Comparison of ENCODE assay signal across 29 mouse cellular contexts in genomic region chr13:72448458-72449058, GRCm38 (mm10).
DNase-seq lines count a peak whose midpoint lies in the region; ATAC-seq and TF ChIP-seq lines count a peak whose summit lies in the region.
"Had no signal": no experiment of that assay in that cellular context is flagged by ENCODE, and none has a peak within 500 bp of the region (broad histone marks: within the 10 kb centered on the region; RNA-seq: fewer than 3 reads in every experiment).

No protein-coding gene starts in this region.

- TF ChIP-seq CTCF in lung, embryonic 14.5 days (IDR thresholded peaks at IDR 0.05; ENCODE audit: low read depth), result no peak

- no peak overlapping the region for H3K9ac ChIP-seq in liver, embryonic 15.5 days
- no peak overlapping the region for H3K9ac ChIP-seq in liver, embryonic 12.5 days
- H3K9ac ChIP-seq in lung, embryonic 14.5 days, result no peak overlapping the region
- H3K9ac ChIP-seq in stomach, embryonic 15.5 days, result no peak overlapping the region
- H3K9ac ChIP-seq: embryonic facial prominence, embryonic 13.5 days; forebrain, embryonic 12.5 days; forebrain, embryonic 15.5 days; heart, embryonic 13.5 days; hindbrain, embryonic 12.5 days; hindbrain, embryonic 15.5 days had no signal

- H3K27ac ChIP-seq in liver, embryonic 15.5 days (replicated peaks), result no peak overlapping the region
- H3K27ac ChIP-seq in liver, embryonic 12.5 days, result no peak overlapping the region
- no peak overlapping the region for H3K27ac ChIP-seq in lung, embryonic 14.5 days (ENCODE audit: low read depth)
- H3K27ac ChIP-seq in stomach, embryonic 15.5 days, result no peak overlapping the region
- H3K27ac ChIP-seq: embryonic facial prominence, embryonic 10.5 days; embryonic facial prominence, embryonic 13.5 days; forebrain, embryonic 12.5 days; forebrain, embryonic 15.5 days; heart, adult 2 months; heart, embryonic 10.5 days; heart, embryonic 13.5 days; hindbrain, embryonic 12.5 days; hindbrain, embryonic 15.5 days had no signal

- peak; percentile 2 for DNase-seq in lung, embryonic 14.5 days
- DNase-seq in lung, postnatal 4 days, result no peak
- no peak for DNase-seq in adipocyte (ENCODE audit: low spot score)
- DNase-seq in urinary bladder, postnatal 4 days (ENCODE audit: low spot score in 2 of 2), result no peak
- DNase-seq: adrenal gland, adult 8-10 months; adrenal gland, postnatal 25 days; B cell, adult 2 months; cerebellum, adult 11-12 months; cerebellum, adult 8-10 months; cerebellum, postnatal 10 days; cerebellum, postnatal 36 days; embryo, embryonic 11 days; gastrocnemius, postnatal 25 days; heart, adult 2 months; heart, postnatal 14 days had no signal

- no peaks in the 10 kb centered on the region for H3K4me1 ChIP-seq in liver, embryonic 15.5 days (replicated peaks)
- H3K4me1 ChIP-seq in liver, embryonic 12.5 days, result no peaks in the 10 kb centered on the region
- no peaks in the 10 kb centered on the region for H3K4me1 ChIP-seq in lung, embryonic 14.5 days (ENCODE audit: insufficient read depth)
- no peaks in the 10 kb centered on the region for H3K4me1 ChIP-seq in stomach, embryonic 15.5 days
- H3K4me1 ChIP-seq: embryonic facial prominence, embryonic 10.5 days; embryonic facial prominence, embryonic 13.5 days; forebrain, embryonic 12.5 days; forebrain, embryonic 15.5 days; heart, embryonic 10.5 days; heart, embryonic 13.5 days; hindbrain, embryonic 12.5 days; hindbrain, embryonic 15.5 days had no signal

- peak; percentile 15; the same call in 1 of the 2 replicates for ATAC-seq in liver, embryonic 15.5 days (ENCODE audit: insufficient read depth)
- no peak for ATAC-seq in liver, embryonic 12.5 days
- ATAC-seq in lung, embryonic 14.5 days (ENCODE audit: insufficient read depth), result no peak
- peak; percentile 66 for ATAC-seq in stomach, embryonic 15.5 days (ENCODE audit: insufficient read depth, low FRiP score, low read depth)
- ATAC-seq: forebrain, embryonic 15.5 days had no signal

- no peaks in the 10 kb centered on the region for H3K9me3 ChIP-seq in liver, embryonic 15.5 days (replicated peaks)
- no peaks in the 10 kb centered on the region for H3K9me3 ChIP-seq in liver, embryonic 12.5 days (replicated peaks)
- no peaks in the 10 kb centered on the region for H3K9me3 ChIP-seq in lung, embryonic 14.5 days (ENCODE audit: low read depth, low read length)
- H3K9me3 ChIP-seq in stomach, embryonic 15.5 days, result no peaks in the 10 kb centered on the region
- H3K9me3 ChIP-seq: embryonic facial prominence, embryonic 10.5 days; embryonic facial prominence, embryonic 13.5 days; forebrain, embryonic 12.5 days; forebrain, embryonic 15.5 days; heart, embryonic 10.5 days; heart, embryonic 13.5 days; hindbrain, embryonic 12.5 days; hindbrain, embryonic 15.5 days had no signal

- 45% methylated on average over 5 of the region's 5 CpGs for WGBS in liver, embryonic 15.5 days (ENCODE audit: insufficient replicate concordance)
- WGBS in liver, embryonic 12.5 days (ENCODE audit: insufficient replicate concordance), result 63% methylated on average over 5 of the region's 5 CpGs
- WGBS in lung, embryonic 14.5 days, result 44% methylated on average over 5 of the region's 5 CpGs
- WGBS in stomach, embryonic 15.5 days, result 62% methylated on average over 5 of the region's 5 CpGs

- no peaks in the 10 kb centered on the region for H3K27me3 ChIP-seq in liver, embryonic 15.5 days
- no peaks in the 10 kb centered on the region for H3K27me3 ChIP-seq in liver, embryonic 12.5 days (replicated peaks)
- H3K27me3 ChIP-seq in lung, embryonic 14.5 days (ENCODE audit: insufficient read depth, low read length), result no peaks in the 10 kb centered on the region
- no peaks in the 10 kb centered on the region for H3K27me3 ChIP-seq in stomach, embryonic 15.5 days (replicated peaks)
- H3K27me3 ChIP-seq: CH12.LX; embryonic facial prominence, embryonic 13.5 days; forebrain, embryonic 12.5 days; forebrain, embryonic 15.5 days; heart, embryonic 13.5 days; hindbrain, embryonic 12.5 days; hindbrain, embryonic 15.5 days had no signal

- no peaks in the 10 kb centered on the region for H3K36me3 ChIP-seq in liver, embryonic 15.5 days (replicated peaks)
- no peaks in the 10 kb centered on the region for H3K36me3 ChIP-seq in liver, embryonic 12.5 days
- no peaks in the 10 kb centered on the region for H3K36me3 ChIP-seq in lung, embryonic 14.5 days (ENCODE audit: insufficient read depth)
- no peaks in the 10 kb centered on the region for H3K36me3 ChIP-seq in stomach, embryonic 15.5 days
- H3K36me3 ChIP-seq: embryonic facial prominence, embryonic 10.5 days; embryonic facial prominence, embryonic 13.5 days; forebrain, embryonic 12.5 days; forebrain, embryonic 15.5 days; G1E; heart, embryonic 10.5 days; heart, embryonic 13.5 days; hindbrain, embryonic 12.5 days; hindbrain, embryonic 15.5 days had no signal

- no peak overlapping the region for H3K4me2 ChIP-seq in liver, embryonic 15.5 days
- H3K4me2 ChIP-seq in liver, embryonic 12.5 days, result no peak overlapping the region
- no peak overlapping the region for H3K4me2 ChIP-seq in lung, embryonic 14.5 days
- no peak overlapping the region for H3K4me2 ChIP-seq in stomach, embryonic 15.5 days
- H3K4me2 ChIP-seq: embryonic facial prominence, embryonic 13.5 days; forebrain, embryonic 12.5 days; forebrain, embryonic 15.5 days; heart, embryonic 13.5 days; hindbrain, embryonic 12.5 days; hindbrain, embryonic 15.5 days had no signal

- H3K4me3 ChIP-seq in liver, embryonic 15.5 days (replicated peaks), result no peak overlapping the region
- no peak overlapping the region for H3K4me3 ChIP-seq in liver, embryonic 12.5 days
- H3K4me3 ChIP-seq in lung, embryonic 14.5 days (ENCODE audit: low read depth, low read length), result no peak overlapping the region
- no peak overlapping the region for H3K4me3 ChIP-seq in stomach, embryonic 15.5 days (replicated peaks)
- H3K4me3 ChIP-seq: embryonic facial prominence, embryonic 10.5 days; embryonic facial prominence, embryonic 13.5 days; erythroblast, embryonic 14.5 days; forebrain, embryonic 12.5 days; forebrain, embryonic 15.5 days; heart, adult 2 months; heart, embryonic 10.5 days; heart, embryonic 13.5 days; hindbrain, embryonic 12.5 days; hindbrain, embryonic 15.5 days had no signal

Comparison
In these comparisons a context has a peak if more than half of its experiments do, and no peak if none do; other contexts are left out.
1. ATAC-seq: peak in liver, embryonic 15.5 days (single experiment) and stomach, embryonic 15.5 days (single experiment); none in liver, embryonic 12.5 days (single experiment) and lung, embryonic 14.5 days (single experiment).